Mouse (Mus musculus) liver, adult 2 months (tissue): ENCODE measurements around the gene Smim5. TPM values are rescaled to one million over a fixed set of nuclear protein-coding genes. Genes with fewer than 3 reads are reported as not detected.

Experiments used
- DNase-seq: peaks from one replicate; pipeline ENCODE4 v3.0.0-alpha.2; 2011; ENCODE audit warnings: low read depth, low spot score; ENCODE audit errors: extremely low read depth
- H3K27ac ChIP-seq: fragments of 200-500 bp; replicated peaks from 2 replicates; pipeline ENCODE4 v1.5.1; 2012; ENCODE audit warnings: low read depth, mild to moderate bottlenecking, control low read depth, inconsistent platforms, low read length; ENCODE audit not compliant: insufficient read depth
- H3K27me3 ChIP-seq: fragments of 200-500 bp; 2 replicates; pipeline ENCODE4 v1.6.1; 2012; ENCODE audit warnings: mild to moderate bottlenecking, moderate library complexity, low read length, inconsistent platforms; ENCODE audit not compliant: control insufficient read depth, insufficient read depth
- H3K36me3 ChIP-seq: fragments of 200-500 bp; 2 replicates; pipeline ENCODE4 v1.6.1; 2012; ENCODE audit warnings: low read length, inconsistent platforms; ENCODE audit not compliant: control insufficient read depth, insufficient read depth
- H3K4me1 ChIP-seq: fragments of 200-500 bp; 2 replicates; pipeline ENCODE4 v1.6.1; 2011; ENCODE audit warnings: low read length; ENCODE audit not compliant: control insufficient read depth, insufficient read depth
- H3K4me3 ChIP-seq: fragments of 200-500 bp; 2 replicates; pipeline ENCODE4 v1.5.1; 2011; ENCODE audit warnings: low read depth, mild to moderate bottlenecking, control low read depth, low read length, moderate library complexity; ENCODE audit not compliant: insufficient read depth
- H3K79me2 ChIP-seq: fragments of 200-500 bp; 2 replicates; pipeline ENCODE4 v1.6.1; 2012; ENCODE audit warnings: inconsistent platforms, mild to moderate bottlenecking, low read length, moderate library complexity; ENCODE audit not compliant: control insufficient read depth, insufficient read depth
- H3K9ac ChIP-seq: fragments of 200-500 bp; 2 replicates; pipeline ENCODE4 v1.6.1; 2012; ENCODE audit warnings: low read depth, mild to moderate bottlenecking, control low read depth, inconsistent platforms, low read length
- CTCF ChIP-seq: fragments of 200-500 bp; IDR thresholded peaks from 2 replicates; pipeline ENCODE4 v1.5.1; 2011; ENCODE audit warnings: low read depth, low read length, control low read depth
- POLR2A ChIP-seq: fragments of 200-500 bp; IDR thresholded peaks from 2 replicates; pipeline ENCODE4 v1.6.1; 2011; ENCODE audit warnings: low read length, control low read depth; ENCODE audit not compliant: insufficient read depth; ENCODE audit errors: extremely low read depth
- WGBS: fragments of 180-500 bp; shearing (Covaris S2); methylation state at CpG from one replicate; pipeline ENCODE4 v1.1.7; 2018; 5-methylcytosine and 5-hydroxymethylcytosine counted together
- polyA plus RNA-seq: library from polyadenylated mRNA; depleted of rRNA; stranded (reverse); fragments of >200 nt; gene quantifications from 2 replicates; pipeline ENCODE4 v1.2.3, GENCODE M21; 2012
- total RNA-seq: library from RNA; depleted of rRNA; stranded (reverse); fragments of >200 nt; gene quantifications from 2 replicates; pipeline ENCODE4 v1.2.3, GENCODE M21; 2014

Smim5 gene
- total and polyA plus RNA-seq, 2 experiments: 0.38 TPM; not detected in 1

GRCm38 (mm10) chr11:115902831-115903230 is 3.1 kb downstream of the Smim5 start:
- no peak for TF ChIP-seq CTCF
- no peak for TF ChIP-seq POLR2A
- Histone ChIP-seq H3K27ac (no peak overlapping the region), H3K4me1 (0 out of 2 replicates have a peak, but pooled peaks cover 1% of the 10 kb centered on the region), H3K27me3 (no peaks in the 10 kb centered on the region), H3K9ac (no peak overlapping the region), H3K36me3 (no peaks in the 10 kb centered on the region), H3K4me3 (no peak overlapping the region), H3K79me2 (no peaks in the 10 kb centered on the region)
- no peak for DNase-seq
- WGBS: 72% methylated on average over 1 of the region's 1 CpGs

GRCm38 (mm10) chr11:115903384-115904230 is 3.8 kb downstream of the Smim5 start:
- H3K36me3 ChIP-seq: no peaks in the 10 kb centered on the region
- no peak for DNase-seq
- H3K79me2 ChIP-seq: no peaks in the 10 kb centered on the region
- WGBS: 60% methylated on average over 11 of the region's 11 CpGs
- 0 out of 2 replicates have a peak overlapping the region, but pooled peaks have one; percentile 9 for H3K27ac ChIP-seq
- TF ChIP-seq POLR2A (no peak), CTCF (no peak)
- H3K9ac ChIP-seq: no peak overlapping the region
- no peak overlapping the region for H3K4me3 ChIP-seq
- H3K27me3 ChIP-seq: no peaks in the 10 kb centered on the region
- H3K4me1 ChIP-seq: 0 out of 2 replicates have a peak, but pooled peaks cover 1% of the 10 kb centered on the region

GRCm38 (mm10) chr11:115904231-115904955 is 4.6 kb downstream of the Smim5 start:
- Histone ChIP-seq H3K27me3 (no peaks in the 10 kb centered on the region), H3K9ac (no peak overlapping the region), H3K4me3 (no peak overlapping the region), H3K36me3 (no peaks in the 10 kb centered on the region), H3K79me2 (no peaks in the 10 kb centered on the region), H3K4me1 (0 out of 2 replicates have a peak, but pooled peaks cover 1% of the 10 kb centered on the region), H3K27ac (no peak overlapping the region)
- TF ChIP-seq CTCF (no peak), POLR2A (no peak)
- 90% methylated on average over 8 of the region's 8 CpGs for WGBS
- DNase-seq: no peak

- no peak for DNase-seq
Observed at GRCm38 (mm10) chr11:115904956-115905790, 5.4 kb downstream of the Smim5 start.

GRCm38 (mm10) chr11:115906116-115906515 is 6.3 kb downstream of the Smim5 start:
- Histone ChIP-seq H3K4me1 (peaks cover 5% of the 10 kb centered on the region), H3K27ac (no peak overlapping the region), H3K79me2 (no peaks in the 10 kb centered on the region), H3K4me3 (no peak overlapping the region), H3K9ac (no peak overlapping the region), H3K36me3 (no peaks in the 10 kb centered on the region), H3K27me3 (no peaks in the 10 kb centered on the region)
- no peak for TF ChIP-seq CTCF
- no peak for TF ChIP-seq POLR2A
- DNase-seq: peak; percentile 39
- WGBS: 64% methylated on average over 3 of the region's 3 CpGs

More at GRCm38 (mm10) chr11:115904956-115905790, 5.4 kb downstream of the Smim5 start:
- no peak overlapping the region for H3K4me3 ChIP-seq
- no peak overlapping the region for H3K27ac ChIP-seq
- no peaks in the 10 kb centered on the region for H3K79me2 ChIP-seq
- H3K27me3 ChIP-seq: no peaks in the 10 kb centered on the region
- no peak for TF ChIP-seq CTCF
- TF ChIP-seq POLR2A: no peak
- H3K36me3 ChIP-seq: no peaks in the 10 kb centered on the region
- no peak overlapping the region for H3K9ac ChIP-seq
- 0 out of 2 replicates have a peak, but pooled peaks cover 1% of the 10 kb centered on the region for H3K4me1 ChIP-seq
- WGBS: 88% methylated on average over 16 of the region's 16 CpGs
